Comparison of ENCODE assay signal across 17 mouse cellular contexts in genomic region chr6:51179741-51180537, GRCm38 (mm10).
DNase-seq lines count a peak whose midpoint lies in the region; ATAC-seq and TF ChIP-seq lines count a peak whose summit lies in the region.
"Had no signal": no experiment of that assay in that cellular context is flagged by ENCODE, and none has a peak within 500 bp of the region (broad histone marks: within the 10 kb centered on the region; RNA-seq: fewer than 3 reads in every experiment).

No protein-coding gene starts in this region.

- no peak for TF ChIP-seq POLR2A in thymus, adult 2 months (IDR thresholded peaks at IDR 0.05; ENCODE audit: control insufficient read depth, extremely low read depth, insufficient read depth, low read length, poor library complexity)

- no peak overlapping the region for H3K4me3 ChIP-seq in kidney, postnatal 0 days (replicated peaks; ENCODE audit: low read depth, low read length)
- no peak overlapping the region for H3K4me3 ChIP-seq in thymus, adult 2 months (ENCODE audit: control insufficient read depth, insufficient read depth, low read length)
- H3K4me3 ChIP-seq: erythroblast, embryonic 14.5 days; heart, embryonic 10.5 days; limb, embryonic 15.5 days; myocyte had no signal

- WGBS in kidney, postnatal 0 days: 7% methylated on average over 17 of the region's 17 CpGs
- WGBS in thymus, adult 2 months: 13% methylated on average over 17 of the region's 17 CpGs

- TF ChIP-seq CTCF in kidney, postnatal 0 days (IDR thresholded peaks at IDR 0.05; ENCODE audit: low read depth): no peak
- no peak for TF ChIP-seq CTCF in thymus, adult 2 months (IDR thresholded peaks at IDR 0.05; ENCODE audit: borderline replicate concordance, control insufficient read depth, extremely low read depth, insufficient read depth, low read length, poor library complexity)

- no peaks in the 10 kb centered on the region for H3K36me3 ChIP-seq in kidney, postnatal 0 days (ENCODE audit: insufficient read depth, low read length)
- H3K36me3 ChIP-seq in thymus, adult 2 months (ENCODE audit: control insufficient read depth, insufficient read depth, low read length): no peaks in the 10 kb centered on the region
- H3K36me3 ChIP-seq: heart, embryonic 10.5 days; limb, embryonic 15.5 days had no signal

- H3K4me1 ChIP-seq in kidney, postnatal 0 days (replicated peaks; ENCODE audit: insufficient read depth, low read length): no peaks in the 10 kb centered on the region
- no peaks in the 10 kb centered on the region for H3K4me1 ChIP-seq in thymus, adult 2 months (replicated peaks; ENCODE audit: control insufficient read depth, insufficient read depth, low read length)

- no peak overlapping the region for H3K9ac ChIP-seq in kidney, postnatal 0 days (ENCODE audit: low read depth, low read length)
- H3K9ac ChIP-seq: limb, embryonic 15.5 days had no signal

- DNase-seq in embryo, embryonic 10 days (ENCODE audit: low spot score): peak; percentile 5
- no peak for DNase-seq in embryo, embryonic 9.5 days (ENCODE audit: extremely low spot score)
- DNase-seq in kidney, postnatal 0 days (ENCODE audit: low spot score): peak; percentile 41
- DNase-seq in kidney, adult 8-10 months: no peak
- peak; percentile 23 for DNase-seq in thymus, postnatal 25 days
- DNase-seq in thymus, adult 2 months: no peak
- no peak for DNase-seq in urinary bladder, postnatal 36 days (ENCODE audit: low spot score in 2 of 2)
- DNase-seq: adrenal gland, postnatal 10 days; cerebellum, adult 8-10 months; lung, adult 18-20 months; right cerebral cortex, postnatal 14 days had no signal

- H3K4me2 ChIP-seq in kidney, postnatal 0 days (ENCODE audit: low read length): no peak overlapping the region
- H3K4me2 ChIP-seq: limb, embryonic 15.5 days had no signal

- H3K9me3 ChIP-seq in kidney, postnatal 0 days (replicated peaks; ENCODE audit: low read length): no peaks in the 10 kb centered on the region
- H3K9me3 ChIP-seq: heart, embryonic 10.5 days; limb, embryonic 15.5 days had no signal

- ATAC-seq in kidney, postnatal 0 days (replicated peaks; ENCODE audit: low FRiP score, low read depth): no peak
- ATAC-seq in megakaryocyte progenitor cell, adult 5-6 weeks (replicated peaks; ENCODE audit: poor library complexity): no peak
- ATAC-seq: intestine, embryonic 16.5 days had no signal

- no peak overlapping the region for H3K27ac ChIP-seq in kidney, postnatal 0 days
- H3K27ac ChIP-seq in thymus, adult 2 months (ENCODE audit: control insufficient read depth, insufficient read depth, low read length): no peak overlapping the region
- H3K27ac ChIP-seq: heart, embryonic 10.5 days; limb, embryonic 15.5 days had no signal

- peaks cover 41% of the 10 kb centered on the region for H3K27me3 ChIP-seq in kidney, postnatal 0 days (ENCODE audit: insufficient read depth, low read length)
- H3K27me3 ChIP-seq in thymus, adult 2 months (ENCODE audit: control insufficient read depth, insufficient read depth, low read length): peaks cover 22% of the 10 kb centered on the region

Comparison
In these comparisons a context has a peak if more than half of its experiments do, and no peak if none do; other contexts are left out.
1. DNase-seq: peak in embryo, embryonic 10 days (single experiment), kidney, postnatal 0 days (single experiment) and thymus, postnatal 25 days (single experiment); none in embryo, embryonic 9.5 days (single experiment), kidney, adult 8-10 months (0 of 2), thymus, adult 2 months (single experiment) and urinary bladder, postnatal 36 days (0 of 2).